Mouse (Mus musculus) testis, adult 2 months (tissue): ENCODE measurements around the gene Slit3.

Experiments used
- CTCF ChIP-seq: fragments of 200-500 bp; IDR thresholded peaks from 2 replicates; pipeline ENCODE4 v1.5.1; 2012; ENCODE audit warnings: low read depth, mild to moderate bottlenecking, inconsistent platforms, low read length, moderate library complexity; ENCODE audit not compliant: control insufficient read depth, insufficient read depth, insufficient replicate concordance
- POLR2A ChIP-seq: fragments of 200-500 bp; IDR thresholded peaks from 2 replicates; pipeline ENCODE4 v1.6.1; 2012; ENCODE audit warnings: low read depth, mild to moderate bottlenecking, inconsistent platforms, low read length, moderate library complexity; ENCODE audit not compliant: control insufficient read depth

DNA sequence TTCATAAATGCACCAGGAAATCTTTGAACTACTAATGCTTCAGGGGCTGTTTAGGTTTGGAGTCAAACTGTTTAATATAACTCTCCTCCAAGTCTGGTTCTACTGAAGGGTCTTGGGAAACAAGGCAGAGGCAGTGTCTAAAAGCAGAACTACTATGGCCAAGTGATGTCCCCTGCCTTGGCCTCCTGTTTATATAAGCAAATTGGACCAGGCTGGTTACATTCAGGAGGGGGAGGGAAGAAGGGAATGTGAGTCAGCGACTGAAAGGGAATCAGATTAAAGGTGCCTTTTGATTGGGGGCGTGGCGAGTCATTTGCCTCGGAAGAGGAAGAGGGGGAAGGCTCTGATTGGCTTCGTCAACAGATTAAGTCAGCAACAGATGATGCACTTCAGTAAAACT, 249.7 kb downstream of the Slit3 start:
- no peak for TF ChIP-seq CTCF
- no peak for TF ChIP-seq POLR2A
